ENCODE assay signal across 9 mouse cellular contexts in genomic region chr9:121947784-121948183, GRCm38 (mm10). TPM values are rescaled to one million over a fixed set of nuclear protein-coding genes. Genes with fewer than 3 reads are reported as not detected.
DNase-seq lines count a peak whose midpoint lies in the region; ATAC-seq and TF ChIP-seq lines count a peak whose summit lies in the region.
"Had no signal": no experiment of that assay in that cellular context is flagged by ENCODE, and none has a peak within 500 bp of the region (broad histone marks: within the 10 kb centered on the region; RNA-seq: fewer than 3 reads in every experiment).

No protein-coding gene starts in this region.

- intact Hi-C loops in heart, adult 2 months (cut with DNase I), result loop anchor here (1.0 to 5.0 kb wide), 3 partner anchors 38 to 300 kb away; no protein-coding TSS in a partner anchor
- intact Hi-C loops in heart, postnatal 25 days (cut with DNase I), result loop anchor here (1.0 to 5.0 kb wide), 3 partner anchors 38 to 300 kb away; no protein-coding TSS in a partner anchor
- intact Hi-C loops in gastrocnemius, postnatal 36 days (cut with DNase I), result loop anchor here (2.0 kb wide), 2 partner anchors 35 to 67 kb away; no protein-coding TSS in a partner anchor

- H3K9ac ChIP-seq in heart, adult 2 months (ENCODE audit: low read depth, low read length), result no peak overlapping the region
- H3K9ac ChIP-seq in midbrain, embryonic 16.5 days (ENCODE audit: low read depth, low read length), result no peak overlapping the region

- peak; percentile 57 to 70 for DNase-seq in heart, adult 2 months
- DNase-seq in heart, postnatal 25 days (ENCODE audit: low spot score), result no peak
- peak; percentile 65 for DNase-seq in cerebellum, adult 8-10 months
- DNase-seq in gastrocnemius, postnatal 36 days, result peak; percentile 55 to 65
- peak; percentile 35 to 64 for DNase-seq in left cerebral cortex, adult 8-10 months (ENCODE audit: low spot score in 2 of 2)

- H3K4me2 ChIP-seq in midbrain, embryonic 16.5 days (ENCODE audit: low read length), result no peak overlapping the region

- H3K4me3 ChIP-seq in heart, adult 2 months, result no peak overlapping the region
- H3K4me3 ChIP-seq in E14TG2a.4 (replicated peaks; ENCODE audit: low read length), result no peak overlapping the region
- no peak overlapping the region for H3K4me3 ChIP-seq in midbrain, embryonic 16.5 days (ENCODE audit: low read depth, low read length)

- peaks cover 2% of the 10 kb centered on the region; the same call in 1 of the 2 replicates for H3K4me1 ChIP-seq in heart, adult 2 months (ENCODE audit: control insufficient read depth, insufficient read depth, low read length)
- H3K4me1 ChIP-seq in E14TG2a.4 (replicated peaks; ENCODE audit: low read depth, low read length), result peaks cover 15% of the 10 kb centered on the region
- H3K4me1 ChIP-seq in midbrain, embryonic 16.5 days (ENCODE audit: control insufficient read depth, insufficient read depth, low read length), result peaks cover 2% of the 10 kb centered on the region

- H3K9me3 ChIP-seq in E14TG2a.4 (ENCODE audit: low read length), result no peaks in the 10 kb centered on the region
- no peaks in the 10 kb centered on the region for H3K9me3 ChIP-seq in midbrain, embryonic 16.5 days (replicated peaks; ENCODE audit: control insufficient read depth, low read length, poor library complexity, severe bottlenecking)
- H3K9me3 ChIP-seq: G1E had no signal

- WGBS in heart, adult 2 months, result 7% methylated on average over 4 of the region's 4 CpGs
- 4% methylated on average over 4 of the region's 4 CpGs for WGBS in midbrain, embryonic 16.5 days

- TF ChIP-seq POLR2A in heart, adult 2 months (IDR thresholded peaks at IDR 0.05; ENCODE audit: insufficient read depth, low read depth, low read length), result no peak

- no peaks in the 10 kb centered on the region for H3K36me3 ChIP-seq in heart, adult 2 months (ENCODE audit: control insufficient read depth, insufficient read depth, low read length)
- H3K36me3 ChIP-seq in E14TG2a.4 (ENCODE audit: insufficient read depth, low read length), result no peaks in the 10 kb centered on the region
- no peaks in the 10 kb centered on the region for H3K36me3 ChIP-seq in midbrain, embryonic 16.5 days (ENCODE audit: control insufficient read depth, insufficient read depth, low read length)
- H3K36me3 ChIP-seq: G1E had no signal

- ATAC-seq in midbrain, embryonic 16.5 days, result 0 out of 2 replicates have a peak, but pooled peaks have one; percentile 28
- no peak for ATAC-seq in CD4-positive, CD25-positive, alpha-beta regulatory T cell, adult 4 months

- TF ChIP-seq CTCF in heart, adult 2 months (IDR thresholded peaks at IDR 0.05), result peak; percentile 73
- peak; percentile 18; the same call in 1 of the 2 replicates for TF ChIP-seq CTCF in E14TG2a.4 (conservative IDR thresholded peaks at IDR 0.05; ENCODE audit: low read length)

- H3K27me3 ChIP-seq in heart, adult 2 months (ENCODE audit: control insufficient read depth, insufficient read depth, low read length), result no peaks in the 10 kb centered on the region
- peaks cover 26% of the 10 kb centered on the region for H3K27me3 ChIP-seq in E14TG2a.4 (ENCODE audit: insufficient read depth, low read length)
- no peaks in the 10 kb centered on the region for H3K27me3 ChIP-seq in midbrain, embryonic 16.5 days (ENCODE audit: control insufficient read depth, insufficient read depth, low read depth, low read length)

- no peak for TF ChIP-seq EP300 in heart, adult 2 months (IDR thresholded peaks at IDR 0.05; ENCODE audit: insufficient read depth, low read depth, low read length)

- no peaks in the 10 kb centered on the region for H3K79me2 ChIP-seq in heart, adult 2 months (replicated peaks; ENCODE audit: control insufficient read depth, insufficient read depth, low read length)

- no peak overlapping the region for H3K27ac ChIP-seq in heart, adult 2 months
- H3K27ac ChIP-seq in midbrain, embryonic 16.5 days (ENCODE audit: low read length), result no peak overlapping the region

RNA-seq across cellular contexts. Expression of gene Fam198a, which starts 3.0 kb away (rescaled TPM):
- total RNA-seq in heart, adult 2 months (2021), result under 1 TPM; 0.42 to 0.96 TPM
- polyA plus RNA-seq in heart, adult 2 months (2012; rRNA removed), result 1.5 and 2.2 TPM in 2 replicates
- under 1 TPM; 0.94 to 0.98 TPM for total RNA-seq in heart, postnatal 25 days (2021)
- 1 to 10 TPM; 1.3 to 1.4 TPM for total RNA-seq in gastrocnemius, postnatal 36 days (2021)
- total RNA-seq in left cerebral cortex, adult 8-10 months (2022), result 1 to 10 TPM; 5.1 to 6.9 (median 6.5) TPM
- polyA plus RNA-seq in midbrain, embryonic 16.5 days (2015; fragmentation: Nextera tagmentation; extraction: Ambion mirVana), result 1.5 and 2.6 TPM in 2 replicates
- under 1 TPM in 1 of 2 experiments, not detected in 1; 0.29 TPM for polyA plus RNA-seq in CD4-positive, CD25-positive, alpha-beta regulatory T cell, adult 4 months (2017; shearing (Covaris generic))
- total RNA-seq: G1E had no signal
- polyA plus RNA-seq: G1E had no signal

RNA-seq across cellular contexts. Expression of gene Cyp8b1, which starts 31.7 kb away (rescaled TPM):
- total RNA-seq in heart, adult 2 months (2021), result not detected
- 0.06 and 0.15 TPM in 2 replicates for polyA plus RNA-seq in heart, adult 2 months (2012; rRNA removed)
- not detected for total RNA-seq in heart, postnatal 25 days (2021)
- not detected for total RNA-seq in gastrocnemius, postnatal 36 days (2021)
- not detected for total RNA-seq in left cerebral cortex, adult 8-10 months (2022)
- polyA plus RNA-seq in midbrain, embryonic 16.5 days (2015; fragmentation: Nextera tagmentation; extraction: Ambion mirVana), result not detected in 2 replicates
- not detected for polyA plus RNA-seq in CD4-positive, CD25-positive, alpha-beta regulatory T cell, adult 4 months (2017; shearing (Covaris generic))
- total RNA-seq: G1E had no signal
- polyA plus RNA-seq: G1E had no signal

RNA-seq across cellular contexts. Expression of gene Pomgnt2, which starts 49.1 kb away (rescaled TPM):
- total RNA-seq in heart, adult 2 months (2021), result 10 to 100 TPM; 14.0 to 15.3 TPM
- polyA plus RNA-seq in heart, adult 2 months (2012; rRNA removed), result 21.0 and 21.4 TPM in 2 replicates
- 10 to 100 TPM; 12.1 to 13.1 TPM for total RNA-seq in heart, postnatal 25 days (2021)
- 10 to 100 TPM; 10.4 to 11.8 TPM for total RNA-seq in gastrocnemius, postnatal 36 days (2021)
- total RNA-seq in left cerebral cortex, adult 8-10 months (2022), result 10 to 100 TPM; 40.1 to 46.1 (median 41.8) TPM
- polyA plus RNA-seq in midbrain, embryonic 16.5 days (2015; fragmentation: Nextera tagmentation; extraction: Ambion mirVana), result 40.2 and 42.0 TPM in 2 replicates
- polyA plus RNA-seq in CD4-positive, CD25-positive, alpha-beta regulatory T cell, adult 4 months (2017; shearing (Covaris generic)), result not detected
- polyA plus RNA-seq: G1E had no signal

RNA-seq across cellular contexts. Expression of gene Ackr2, which starts 49.6 kb away (rescaled TPM):
- 1 to 10 TPM in 1 of 2 experiments, under 1 TPM in 1; 0.84 to 2.4 TPM for total RNA-seq in heart, adult 2 months (2021)
- polyA plus RNA-seq in heart, adult 2 months (2012; rRNA removed), result 3.1 and 3.5 TPM in 2 replicates
- total RNA-seq in heart, postnatal 25 days (2021), result 1 to 10 TPM; 2.5 to 3.7 TPM
- under 1 TPM; 0.71 to 0.89 TPM for total RNA-seq in gastrocnemius, postnatal 36 days (2021)
- total RNA-seq in left cerebral cortex, adult 8-10 months (2022), result 10 to 100 TPM in 1 of 4 experiments, 1 to 10 TPM in 3; 4.5 to 11.2 (median 5.5) TPM
- 3.2 and 3.3 TPM in 2 replicates for polyA plus RNA-seq in midbrain, embryonic 16.5 days (2015; fragmentation: Nextera tagmentation; extraction: Ambion mirVana)
- polyA plus RNA-seq in CD4-positive, CD25-positive, alpha-beta regulatory T cell, adult 4 months (2017; shearing (Covaris generic)), result not detected
- polyA plus RNA-seq: G1E had no signal
